Mouse (Mus musculus) erythroblast, embryonic 14.5 days (primary cell): ENCODE data around the gene Tspan18.

Experiments
- GATA1 ChIP-seq: IDR thresholded peaks from 2 replicates; pipeline ENCODE4 v1.6.1; 2012; ENCODE audit warnings: low read length, inconsistent platforms, mixed read lengths
- TAL1 ChIP-seq: IDR thresholded peaks from 3 replicates; pipeline ENCODE4 v1.6.1; 2012; ENCODE audit warnings: low read length, inconsistent platforms, mixed read lengths

DNA sequence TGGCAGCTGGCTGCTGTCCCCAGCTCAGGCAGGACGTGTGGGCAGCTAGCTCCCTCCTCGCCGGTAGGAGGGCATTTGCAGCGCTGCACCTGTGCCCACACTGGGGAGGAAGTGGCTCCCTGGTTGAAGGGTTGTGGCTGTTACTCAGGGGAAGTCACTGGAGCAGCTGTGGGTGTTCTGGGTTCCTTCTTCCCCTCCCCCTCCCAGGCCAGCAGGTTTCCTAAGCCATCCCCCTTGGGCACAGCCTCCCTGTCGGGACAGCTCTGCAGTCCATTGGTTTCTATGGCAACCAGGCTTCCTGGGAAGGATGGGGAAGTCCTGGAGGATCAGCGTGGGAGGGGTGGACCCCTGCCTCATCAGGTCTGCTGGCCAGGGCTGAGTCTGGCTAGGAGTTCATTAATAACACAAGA is 141.6 kb downstream of the Tspan18 start:
- TF ChIP-seq TAL1 (no peak), GATA1 (no peak)
